Mouse (Mus musculus) liver, adult 2 months (tissue): Measurements from ENCODE around the gene Cisd3.

Experiments
- CTCF ChIP-seq: fragments of 200-500 bp; IDR thresholded peaks from 2 replicates; pipeline ENCODE4 v1.5.1; 2011; ENCODE audit warnings: low read depth, low read length, control low read depth
- POLR2A ChIP-seq: fragments of 200-500 bp; IDR thresholded peaks from 2 replicates; pipeline ENCODE4 v1.6.1; 2011; ENCODE audit warnings: low read length, control low read depth; ENCODE audit not compliant: insufficient read depth; ENCODE audit errors: extremely low read depth

DNA sequence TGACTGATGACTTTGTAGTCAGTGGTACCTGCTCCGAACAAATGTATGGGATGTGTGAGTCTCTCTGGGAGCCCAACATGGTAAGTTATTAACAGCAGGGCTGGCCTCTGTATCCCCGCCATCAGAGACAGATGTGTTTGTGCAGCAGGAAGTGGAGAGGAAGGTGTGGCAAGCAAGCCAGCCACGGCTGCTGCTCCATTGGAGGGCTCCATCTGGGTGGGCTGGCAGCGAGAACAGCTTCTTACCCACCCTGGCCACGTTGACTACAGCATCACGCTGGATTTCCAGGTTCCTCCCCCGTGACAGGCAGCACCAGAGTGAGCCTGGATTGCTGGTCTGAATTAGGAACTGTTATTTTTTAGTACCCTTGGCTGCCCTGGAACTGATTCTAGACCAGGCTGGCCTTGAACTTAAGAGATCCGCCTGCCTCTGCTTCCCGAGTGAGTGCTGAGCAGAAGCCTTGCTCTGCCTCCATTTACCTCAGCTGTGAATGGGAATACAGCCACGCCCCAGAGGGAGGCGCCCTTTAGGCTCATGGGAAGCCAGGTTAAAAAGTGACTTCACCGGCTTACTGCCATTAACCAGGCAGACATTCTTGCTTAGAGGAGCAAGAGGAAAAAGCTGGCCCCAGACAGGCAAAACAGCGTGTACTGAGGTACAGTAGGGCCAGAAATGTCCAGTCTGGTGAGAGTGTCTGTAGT lies 25.7 kb downstream of the Cisd3 start:
- TF ChIP-seq CTCF (no peak), POLR2A (no peak)
